Mouse (Mus musculus): ENCODE measurements around the gene Acnat1. TPM values are rescaled to one million over a fixed set of nuclear protein-coding genes. Genes with fewer than 3 reads are reported as not detected.

Gene Acnat1
- polyA plus RNA-seq (2017; shearing (Covaris generic)): not detected

DNA sequence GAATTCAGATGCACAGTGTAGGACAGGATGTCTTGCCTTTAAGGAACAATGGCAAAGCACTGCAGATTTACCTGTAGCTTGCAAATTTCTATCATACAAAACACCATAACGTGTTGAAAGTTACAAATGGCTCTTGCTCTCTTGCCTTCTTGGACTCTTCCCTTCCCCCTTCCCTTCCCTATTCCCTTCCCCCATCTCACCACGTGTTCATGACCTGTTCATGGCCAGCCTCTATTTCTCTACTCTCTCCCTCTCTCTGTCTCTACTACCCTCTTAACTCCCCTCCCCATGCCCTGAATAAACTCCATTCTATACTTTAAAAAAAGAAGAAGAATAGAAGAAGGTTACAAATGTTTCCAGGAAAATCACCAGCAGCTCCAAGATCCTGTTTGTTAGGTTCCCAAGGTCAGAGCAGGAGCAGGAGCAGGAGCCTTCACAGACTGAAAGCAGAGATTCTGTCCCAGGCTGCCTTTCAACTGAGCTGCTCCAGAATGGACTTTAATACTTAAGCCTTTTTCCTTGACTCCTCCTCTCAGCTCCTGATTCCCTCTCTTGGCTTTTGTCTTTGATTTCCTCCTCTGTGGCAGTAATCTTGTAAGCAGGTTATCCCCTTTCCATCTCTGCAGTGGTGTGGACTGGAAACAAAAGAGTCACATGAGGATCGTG is at the start of gene Acnat1:
Gene Acnat1 (minus strand): TSS at position 478 of the 666 bp plus-strand sequence.

DNA sequence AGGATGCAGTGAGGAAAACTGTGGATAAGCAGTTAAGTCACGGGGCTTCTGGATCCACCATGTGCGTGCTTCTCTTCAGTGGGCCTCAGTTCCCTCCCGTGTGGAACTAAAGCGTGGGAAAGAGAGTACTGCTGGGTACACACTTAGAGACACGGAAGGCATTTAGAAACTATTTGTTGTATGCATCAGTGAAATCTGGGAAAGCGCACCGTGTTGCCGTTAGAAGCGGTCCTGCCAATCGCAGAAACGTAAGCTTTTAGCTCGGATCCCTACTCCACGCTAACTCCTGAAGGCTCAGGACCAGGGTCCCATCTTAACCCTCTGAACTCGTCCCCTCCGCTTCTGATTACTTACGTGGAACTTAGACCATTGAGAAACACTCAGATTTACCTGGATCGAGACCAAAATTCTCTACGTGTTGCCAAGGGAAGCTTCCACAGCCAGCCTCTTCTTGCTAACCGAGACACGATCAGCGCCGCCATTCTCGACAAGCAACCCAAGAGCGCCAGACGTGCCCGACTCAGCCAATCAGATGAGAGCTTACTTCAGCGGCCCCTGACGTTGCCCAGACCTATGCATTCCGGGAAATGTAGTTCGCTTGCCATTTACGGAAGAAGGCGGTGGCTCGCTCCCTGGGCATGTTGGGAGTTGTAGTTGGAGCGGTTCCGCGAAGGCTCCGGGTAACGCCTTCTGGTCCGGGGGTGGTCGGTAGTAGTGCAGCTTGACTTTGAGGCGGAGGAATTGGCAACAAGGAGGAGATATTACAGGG is 47.0 kb upstream of the Acnat1 start, which contains the start of the genes Mrpl50 and Zfp189:
Gene Mrpl50 (minus strand): TSS at position 522 of the 769 bp plus-strand sequence.
Gene Zfp189 (plus strand): TSS at position 605 of the 769 bp plus-strand sequence.

DNA sequence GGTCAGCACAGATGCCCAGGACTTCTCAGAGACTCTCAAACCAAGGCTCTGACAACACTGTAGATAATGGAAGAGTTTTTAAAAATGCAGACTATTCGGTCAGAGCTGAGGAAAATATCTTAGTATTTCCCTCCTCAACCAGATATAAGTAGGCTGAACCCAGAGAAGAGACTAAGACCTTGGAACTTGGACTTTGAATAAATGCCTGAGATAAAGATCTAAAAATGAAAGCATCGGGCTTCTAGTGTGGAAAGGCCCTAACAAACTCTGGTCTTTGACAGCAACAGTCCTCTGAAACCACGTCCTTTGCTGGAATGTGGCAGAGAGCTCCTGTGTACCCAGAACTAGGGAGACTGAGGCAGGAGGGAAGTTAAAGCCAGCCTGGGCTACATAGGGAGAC is 32.7 kb upstream of the Acnat1 start, which contains the start of gene Baat:
Gene Baat (minus strand): TSS at position 172 of the 400 bp plus-strand sequence.

DNA sequence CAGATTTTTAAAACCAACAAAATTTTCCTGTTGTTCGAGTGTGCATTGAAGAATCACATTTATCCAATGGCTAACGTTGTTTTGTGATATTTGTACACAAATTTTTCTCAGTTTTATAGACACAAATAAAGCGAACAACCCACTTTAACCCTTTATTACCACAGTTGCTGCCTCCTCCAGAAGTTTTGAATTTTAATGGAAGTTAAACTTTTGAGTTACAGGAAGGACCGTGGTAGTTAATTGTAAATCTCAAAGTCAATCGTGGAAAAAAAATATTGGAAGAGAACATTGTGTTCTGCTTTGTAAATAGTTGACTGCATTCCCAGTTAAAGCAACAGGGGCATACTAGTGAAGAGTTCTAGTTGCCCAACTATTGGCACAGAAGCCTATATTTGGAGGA is 65.8 kb downstream of the Acnat1 start, which contains the start of gene Acnat2:
Gene Acnat2 (minus strand): TSS at position 195 of the 400 bp plus-strand sequence.

Other genes starting within 250 kb of the Acnat1 start
- not detected for gene Acnat2, start 65.8 kb downstream of the Acnat1 start, polyA plus RNA-seq (2017; shearing (Covaris generic))
- not detected for gene Baat, start 32.6 kb upstream of the Acnat1 start, polyA plus RNA-seq (2017; shearing (Covaris generic))
- 28.5 TPM for gene Mrpl50, start 47.2 kb upstream of the Acnat1 start, polyA plus RNA-seq (2017; shearing (Covaris generic))
- gene Zfp189, start 47.3 kb upstream of the Acnat1 start, polyA plus RNA-seq (2017; shearing (Covaris generic)): 4.4 TPM
- not detected for gene Aldob, start 75.6 kb upstream of the Acnat1 start, polyA plus RNA-seq (2017; shearing (Covaris generic))
- not detected for gene Tmem246, start 124.0 kb upstream of the Acnat1 start, polyA plus RNA-seq (2017; shearing (Covaris generic))
- gene Rnf20, start 158.1 kb upstream of the Acnat1 start, polyA plus RNA-seq (2017; shearing (Covaris generic)): 70.8 TPM
- 0.12 TPM for gene Ppp3r2, start 208.1 kb upstream of the Acnat1 start, polyA plus RNA-seq (2017; shearing (Covaris generic))